ENCODE assay signal across 8 mouse cellular contexts in the genomic region with DNA sequence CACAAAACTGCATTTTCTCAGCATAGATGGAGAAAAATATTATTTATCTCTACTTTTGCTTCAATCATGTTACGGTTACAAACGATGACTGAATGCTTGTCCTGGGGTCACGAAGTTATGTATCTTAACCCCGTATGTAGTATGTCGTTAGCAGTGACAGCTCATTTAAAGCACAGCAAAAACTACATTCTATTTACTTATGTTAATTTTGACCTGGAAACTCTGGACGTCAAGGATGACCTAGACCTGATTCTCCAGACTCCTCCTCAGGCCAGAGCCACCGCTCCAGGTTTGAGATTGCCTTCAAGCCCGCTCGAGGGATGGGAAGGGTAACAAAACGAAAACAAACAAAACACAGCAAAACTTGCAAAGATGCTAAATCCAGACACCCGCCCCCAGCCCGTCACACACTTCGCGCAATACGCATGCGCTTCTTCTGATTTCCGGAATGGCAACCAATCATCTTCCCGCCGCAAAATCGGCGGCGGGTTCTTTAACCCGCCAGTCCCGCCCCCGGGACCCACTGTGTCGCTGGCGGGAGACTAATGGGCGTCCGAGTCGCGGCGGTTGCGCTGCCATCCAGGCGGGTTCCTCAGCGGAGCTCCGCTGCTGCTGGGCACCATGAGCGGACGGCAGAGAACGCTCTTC. TPM values are rescaled to one million over a fixed set of nuclear protein-coding genes. Genes with fewer than 3 reads are reported as not detected.
A peak's percentile ranks its signal among the peaks of the same experiment; 100 is the strongest.
DNase-seq lines count a peak whose midpoint lies in the region; ATAC-seq lines count a peak whose summit lies in the region.

Gene Fancm, plus strand, starts transcription at position 519 of the 648 bp plus-strand sequence.

- H3K27ac ChIP-seq in heart, embryonic 10.5 days = peak within 1 kb of the TSS; percentile 99
- H3K27ac ChIP-seq in kidney, embryonic 15.5 days = peak within 1 kb of the TSS; percentile 96

- peak; percentile 76 for ATAC-seq in erythroblast, adult 5-6 weeks (replicated peaks; ENCODE audit: low FRiP score, poor library complexity, severe bottlenecking)
- peak; percentile 52 for ATAC-seq in kidney, embryonic 15.5 days (replicated peaks; ENCODE audit: low FRiP score)
- peak; percentile 60 for ATAC-seq in monocyte, adult 5-6 weeks (replicated peaks; ENCODE audit: insufficient number of reproducible peaks, low FRiP score, low TSS enrichment, poor library complexity, severe bottlenecking)

- H3K9me3 ChIP-seq in heart, embryonic 10.5 days = no peaks in the 10 kb centered on the region
- no peaks in the 10 kb centered on the region for H3K9me3 ChIP-seq in kidney, embryonic 15.5 days (replicated peaks)

- H3K9ac ChIP-seq in kidney, embryonic 15.5 days = peak within 1 kb of the TSS; percentile 87

- peaks cover 15% of the 10 kb centered on the region for H3K36me3 ChIP-seq in heart, embryonic 10.5 days
- H3K36me3 ChIP-seq in kidney, embryonic 15.5 days = peaks cover 17% of the 10 kb centered on the region; the same call in 1 of the 2 replicates

- peak within 1 kb of the TSS; percentile 82 for H3K4me2 ChIP-seq in kidney, embryonic 15.5 days

- no peaks in the 10 kb centered on the region for H3K27me3 ChIP-seq in heart, embryonic 10.5 days (ENCODE audit: insufficient read depth, poor library complexity, severe bottlenecking)
- H3K27me3 ChIP-seq in kidney, embryonic 15.5 days = no peaks in the 10 kb centered on the region

- 2% methylated on average over 39 of the region's 39 CpGs for WGBS in heart, embryonic 10.5 days
- 2% methylated on average over 39 of the region's 39 CpGs for WGBS in kidney, embryonic 15.5 days

- H3K4me1 ChIP-seq in heart, embryonic 10.5 days = peaks cover 20% of the 10 kb centered on the region
- peaks cover 31% of the 10 kb centered on the region for H3K4me1 ChIP-seq in kidney, embryonic 15.5 days

- peak within 1 kb of the TSS; percentile 90 for H3K4me3 ChIP-seq in heart, embryonic 10.5 days
- peak within 1 kb of the TSS; percentile 85 for H3K4me3 ChIP-seq in kidney, embryonic 15.5 days (replicated peaks)

- peak; percentile 91 to 92 for DNase-seq in B cell, adult 2 months
- peak; percentile 96 for DNase-seq in brain, adult 2 months (ENCODE audit: low read depth, low spot score)
- peak; percentile 95 for DNase-seq in heart, embryonic 10.5 days (ENCODE audit: low spot score)
- DNase-seq in liver = peak; percentile 92
- DNase-seq in spleen, postnatal 4 days (ENCODE audit: low spot score in 2 of 2) = peak; percentile 90 to 94

RNA-seq across cellular contexts. Expression of gene Fancm, which starts in this region (rescaled TPM):
- 4.2 and 6.5 TPM in 2 replicates for total RNA-seq in erythroblast, adult 5-6 weeks (2015; ENCODE audit: low replicate concordance)
- 15.2 and 34.8 TPM in 2 replicates for total RNA-seq in erythroblast, adult 5-6 weeks (2017; ENCODE audit: low replicate concordance)
- 10.4 and 12.0 TPM in 2 replicates for polyA plus RNA-seq in heart, embryonic 10.5 days (2016; fragmentation: Nextera tagmentation; extraction: Ambion mirVana)
- 9.9 and 10.3 TPM in 2 replicates for polyA plus RNA-seq in kidney, embryonic 15.5 days (2015; fragmentation: Nextera tagmentation; extraction: Ambion mirVana)
- 8.7 to 19.3 TPM (median 12.0 TPM) in 3 replicates for total RNA-seq in monocyte, adult 5-6 weeks (2017)

Comparison
In these comparisons a context has a peak if more than half of its experiments do, and no peak if none do; other contexts are left out.
1. Peak in every context shown above with its lines: DNase-seq, ATAC-seq, H3K4me3 ChIP-seq and H3K27ac ChIP-seq.